Mouse (Mus musculus) kidney, adult 2 months (tissue): Measurements from ENCODE around the gene Pced1a.

Experiments
- CTCF ChIP-seq: fragments of 200-500 bp; conservative IDR thresholded peaks from 2 replicates; pipeline ENCODE4 v1.5.1; 2011; ENCODE audit warnings: low read depth, mild to moderate bottlenecking, control low read depth, low read length, moderate library complexity, mixed read lengths; ENCODE audit not compliant: insufficient read depth, insufficient read length
- POLR2A ChIP-seq: fragments of 200-500 bp; IDR thresholded peaks from one replicate; pipeline ENCODE4 v1.6.1; 2011; ENCODE audit warnings: low read depth, low read length, control low read depth

DNA sequence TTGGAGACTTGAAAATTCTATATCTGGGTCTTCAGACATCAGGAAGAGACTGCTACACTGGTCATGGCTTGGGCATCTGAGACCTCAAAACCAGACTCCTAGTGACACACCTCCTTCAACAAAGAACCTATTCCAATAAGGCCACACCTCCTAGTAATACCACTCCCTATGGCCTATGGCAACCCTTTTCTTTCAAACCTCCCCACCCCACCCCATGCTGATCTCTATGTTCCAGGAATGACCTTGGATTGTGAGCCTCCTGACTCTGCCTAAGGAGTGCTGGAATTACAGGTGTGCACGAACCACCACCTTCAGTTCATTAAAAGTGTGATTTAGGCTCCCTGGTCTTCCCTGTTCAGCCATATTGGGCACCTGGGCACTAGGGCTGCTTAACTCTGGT, 24.5 kb downstream of the Pced1a start:
- TF ChIP-seq CTCF = no peak
- TF ChIP-seq POLR2A = no peak
